Mouse (Mus musculus) C2C12 (cell line): Measurements from ENCODE around the gene Ensa. TPM values are rescaled to one million over a fixed set of nuclear protein-coding genes. Genes with fewer than 3 reads are reported as not detected.
"Not testable (repeated sequence)": the region's sequence is repeated elsewhere in the genome, so short reads cannot be mapped to it uniquely, and the experiment has no call there.

Experiments
- H3K27me3 ChIP-seq: one replicate; pipeline ENCODE4 v1.6.1; 2011; ENCODE audit not compliant: control insufficient read depth, insufficient read depth, insufficient read length
- H3K36me3 ChIP-seq: one replicate; pipeline ENCODE4 v1.6.1; 2011; ENCODE audit not compliant: control insufficient read depth, insufficient read depth
- H3K4me3 ChIP-seq: one replicate; pipeline ENCODE4 v1.5.1; 2011; ENCODE audit warnings: mild to moderate bottlenecking, control low read depth; ENCODE audit not compliant: poor library complexity, insufficient read depth, severe bottlenecking
- H3K79me2 ChIP-seq: one replicate; pipeline ENCODE4 v1.6.1; 2011; ENCODE audit not compliant: control insufficient read depth, insufficient read depth
- H3K79me3 ChIP-seq: one replicate; pipeline ENCODE4 v1.6.1; 2011; ENCODE audit warnings: low read depth, control low read depth
- H3ac ChIP-seq: one replicate; pipeline ENCODE3; 2011; ENCODE audit warnings: low read depth; ENCODE audit not compliant: control insufficient read depth, insufficient read length
- CEBPB ChIP-seq: IDR thresholded peaks from one replicate; pipeline ENCODE4 v1.6.1; 2011; ENCODE audit warnings: low read depth, mild to moderate bottlenecking, control low read depth, moderate library complexity
- CTCF ChIP-seq: IDR thresholded peaks from one replicate; pipeline ENCODE4 v1.5.1; 2011; ENCODE audit not compliant: control insufficient read depth, insufficient read depth, insufficient read length
- FOSL1 ChIP-seq: IDR thresholded peaks from one replicate; pipeline ENCODE4 v1.8.0; 2011; ENCODE audit warnings: mild to moderate bottlenecking, low read length; ENCODE audit not compliant: poor library complexity, insufficient read depth, severe bottlenecking
- MAX ChIP-seq: IDR thresholded peaks from one replicate; pipeline ENCODE4 v1.6.1; 2011; ENCODE audit warnings: mild to moderate bottlenecking, control low read depth
- MYOD1 ChIP-seq: IDR thresholded peaks from one replicate; pipeline ENCODE4 v1.6.1; 2011; ENCODE audit warnings: low read depth; ENCODE audit not compliant: control insufficient read depth, insufficient read length
- MYOG ChIP-seq: IDR thresholded peaks from one replicate; pipeline ENCODE4 v1.6.1; 2011; ENCODE audit not compliant: control insufficient read depth, insufficient read length; ENCODE audit errors: extremely low read depth
- USF1 ChIP-seq: IDR thresholded peaks from one replicate; pipeline ENCODE4 v1.6.1; 2011; ENCODE audit warnings: low read depth, mild to moderate bottlenecking, control low read depth, moderate library complexity
- polyA plus RNA-seq: library from polyadenylated mRNA; unstranded; fragments of >200 nt; fragmentation: generic; extraction: Trizol; gene quantifications from one replicate; pipeline ENCODE4 v1.2.1, GENCODE M21; 2012; ENCODE audit warnings: missing spikeins

Gene Ensa
- polyA plus RNA-seq, 1 experiment, result 42.0 TPM

GRCm38 (mm10) chr3:95652204-95652811 is 27.5 kb downstream of the Ensa start:
- no peaks in the 10 kb centered on the region for H3K36me3 ChIP-seq
- TF ChIP-seq USF1, result no peak
- no peak for TF ChIP-seq MAX
- TF ChIP-seq CEBPB, result no peak
- TF ChIP-seq FOSL1, result no peak
- TF ChIP-seq CTCF, result no peak
- TF ChIP-seq MYOD1, result no peak
- no peak for TF ChIP-seq MYOG
- no peak overlapping the region for H3K4me3 ChIP-seq
- no peaks in the 10 kb centered on the region for H3K79me3 ChIP-seq
- H3K79me2 ChIP-seq, result peaks cover 3% of the 10 kb centered on the region
- H3K27me3 ChIP-seq, result no peaks in the 10 kb centered on the region
- no peak overlapping the region for H3ac ChIP-seq

- H3ac ChIP-seq, result no peak overlapping the region
- TF ChIP-seq MYOG, result no peak
- no peak for TF ChIP-seq CEBPB
- TF ChIP-seq USF1, result no peak
- TF ChIP-seq MYOD1, result no peak
- no peak for TF ChIP-seq CTCF
- TF ChIP-seq MAX, result no peak
- TF ChIP-seq FOSL1, result no peak
- no peaks in the 10 kb centered on the region for H3K79me3 ChIP-seq
- H3K4me3 ChIP-seq, result no peak overlapping the region
- no peaks in the 10 kb centered on the region for H3K36me3 ChIP-seq
- H3K79me2 ChIP-seq, result peaks cover 9% of the 10 kb centered on the region
- no peaks in the 10 kb centered on the region for H3K27me3 ChIP-seq
Measured at GRCm38 (mm10) chr3:95652871-95653270, 28.1 kb downstream of the Ensa start.

- no peaks in the 10 kb centered on the region for H3K79me3 ChIP-seq
- H3K79me2 ChIP-seq, result peaks cover 15% of the 10 kb centered on the region
- no peaks in the 10 kb centered on the region for H3K36me3 ChIP-seq
- H3ac ChIP-seq, result no peak overlapping the region
- no peak overlapping the region for H3K4me3 ChIP-seq
- TF ChIP-seq MYOG, result no peak
- TF ChIP-seq MYOD1, result no peak
- TF ChIP-seq USF1, result no peak
- no peak for TF ChIP-seq MAX
- TF ChIP-seq CTCF, result no peak
- no peak for TF ChIP-seq CEBPB
- TF ChIP-seq FOSL1, result no peak
- no peaks in the 10 kb centered on the region for H3K27me3 ChIP-seq
Measured at GRCm38 (mm10) chr3:95653473-95654034, 28.8 kb downstream of the Ensa start.

GRCm38 (mm10) chr3:95654371-95654770 is 29.6 kb downstream of the Ensa start:
- not testable (repeated sequence) for H3K79me3 ChIP-seq, H3K36me3 ChIP-seq, H3K27me3 ChIP-seq, H3K4me3 ChIP-seq, H3ac ChIP-seq
- H3K79me2 ChIP-seq, result peaks cover 23% of the 10 kb centered on the region

- H3K79me2 ChIP-seq, result peaks cover 33% of the 10 kb centered on the region
- no peak overlapping the region for H3ac ChIP-seq
- H3K27me3 ChIP-seq, result no peaks in the 10 kb centered on the region
- TF ChIP-seq FOSL1 (no peak), MAX (no peak), USF1 (no peak)
- H3K36me3 ChIP-seq, result peaks cover 9% of the 10 kb centered on the region
- H3K4me3 ChIP-seq, result no peak overlapping the region
- H3K79me3 ChIP-seq, result peaks cover 15% of the 10 kb centered on the region
Measured at GRCm38 (mm10) chr3:95655437-95655836, 30.6 kb downstream of the Ensa start.

- Histone ChIP-seq H3K4me3 (no peak overlapping the region), H3ac (no peak overlapping the region), H3K36me3 (peaks cover 26% of the 10 kb centered on the region), H3K27me3 (no peaks in the 10 kb centered on the region), H3K79me2 (peaks cover 50% of the 10 kb centered on the region), H3K79me3 (peaks cover 32% of the 10 kb centered on the region)
- no peak for TF ChIP-seq MYOG
- TF ChIP-seq CEBPB, result no peak
- no peak for TF ChIP-seq CTCF
- no peak for TF ChIP-seq FOSL1
- no peak for TF ChIP-seq USF1
- no peak for TF ChIP-seq MAX
- no peak for TF ChIP-seq MYOD1
Measured at GRCm38 (mm10) chr3:95657108-95657507, 32.3 kb downstream of the Ensa start.
